Mouse (Mus musculus) spleen, adult 2 months (tissue): ENCODE results near the gene 1700102P08Rik.

Source experiments
- CTCF ChIP-seq: fragments of 200-500 bp; IDR thresholded peaks from 2 replicates; pipeline ENCODE4 v1.5.1; 2011; ENCODE audit warnings: mild to moderate bottlenecking, inconsistent platforms; ENCODE audit not compliant: insufficient read depth, insufficient read length, insufficient replicate concordance; ENCODE audit errors: extremely low read depth
- POLR2A ChIP-seq: fragments of 200-500 bp; IDR thresholded peaks from 2 replicates; pipeline ENCODE4 v1.6.1; 2011; ENCODE audit warnings: low read depth, low read length, inconsistent platforms

DNA sequence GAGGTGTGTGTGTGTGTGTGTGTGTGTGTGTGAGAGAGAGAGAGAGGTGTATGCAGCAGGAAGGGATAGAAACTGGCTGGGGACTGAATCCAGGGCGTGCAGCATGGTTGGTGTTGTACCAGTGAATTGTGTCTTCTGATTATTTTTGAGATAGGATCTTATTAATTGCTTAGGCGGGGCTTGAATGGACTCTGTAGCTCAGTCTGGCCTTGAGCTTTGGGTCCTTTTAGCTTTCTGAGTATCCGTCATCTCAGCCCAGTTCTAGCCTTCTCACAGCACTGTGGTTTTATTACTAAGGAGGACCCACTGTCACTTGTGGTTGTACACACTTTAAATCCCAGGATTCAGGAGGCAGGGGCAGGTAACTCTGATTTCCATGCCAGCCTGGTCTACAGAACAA is 49.3 kb upstream of the 1700102P08Rik start:
- no peak for TF ChIP-seq POLR2A
- TF ChIP-seq CTCF, result no peak
